Mouse (Mus musculus): ENCODE measurements around the gene Ttc17. TPM values are rescaled to one million over a fixed set of nuclear protein-coding genes. Genes with fewer than 3 reads are reported as not detected.

Gene Ttc17
- polyA plus RNA-seq, 1 experiment = 11.5 TPM

DNA sequence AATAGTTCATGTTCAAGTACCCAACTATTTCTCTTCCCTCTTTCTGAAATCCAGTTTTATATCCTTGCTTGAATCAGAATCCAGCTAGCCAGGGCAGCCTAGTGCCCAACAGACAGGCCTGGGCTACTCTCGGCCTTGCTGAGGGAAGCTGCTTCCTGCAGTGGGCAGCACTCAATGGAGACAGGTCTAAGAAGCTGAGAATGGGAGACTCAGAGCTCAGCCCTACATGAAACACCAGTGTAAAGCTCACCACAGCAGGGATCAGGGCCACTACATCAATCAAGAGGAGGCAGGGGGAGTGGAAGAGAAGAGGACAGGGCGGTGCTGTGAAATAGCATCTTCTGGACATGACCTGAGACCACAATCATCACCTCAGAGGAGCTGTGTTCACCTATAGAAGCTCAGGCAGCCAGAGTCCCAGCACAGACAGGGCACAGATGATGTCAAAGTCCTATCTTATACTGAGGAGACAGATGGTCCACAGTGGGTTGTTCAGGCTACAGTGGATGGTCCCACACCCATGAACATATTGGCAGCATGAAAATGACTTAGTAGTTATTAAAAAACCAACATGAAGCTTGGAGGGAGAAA is 25.3 kb downstream of the Ttc17 start:
- 94% methylated on average over 2 of the region's 2 CpGs for WGBS
- Histone ChIP-seq H3K27ac (ENCODE audit: insufficient read depth, low read length) (no peak overlapping the region), H3K4me1 (ENCODE audit: control insufficient read depth, insufficient read depth, insufficient read length) (no peaks in the 10 kb centered on the region), H3K4me3 (ENCODE audit: extremely low read depth, insufficient read depth, insufficient read length) (no peak overlapping the region), H3K27me3 (ENCODE audit: control insufficient read depth, insufficient read depth, low read length) (no peaks in the 10 kb centered on the region), H3K36me3 (ENCODE audit: control insufficient read depth, insufficient read depth, low read length) (peaks cover 14% of the 10 kb centered on the region)
- DNase-seq (ENCODE audit: low read depth in 1 of 2, low spot score in 2 of 2) = no peak
- TF ChIP-seq POLR2A (IDR thresholded peaks at IDR 0.05; ENCODE audit: low read depth, low read length) (no peak), CTCF (IDR thresholded peaks at IDR 0.05; ENCODE audit: extremely low read depth, insufficient read depth, insufficient read length, insufficient replicate concordance) (no peak)

GRCm38 (mm10) chr2:94378678-94379077 is 27.8 kb downstream of the Ttc17 start:
- WGBS = 95% methylated on average over 11 of the region's 11 CpGs
- TF ChIP-seq POLR2A (IDR thresholded peaks at IDR 0.05; ENCODE audit: low read depth, low read length) (no peak), CTCF (IDR thresholded peaks at IDR 0.05; ENCODE audit: extremely low read depth, insufficient read depth, insufficient read length, insufficient replicate concordance) (no peak)
- no peak for DNase-seq (ENCODE audit: low read depth in 1 of 2, low spot score in 2 of 2)
- Histone ChIP-seq H3K36me3 (ENCODE audit: control insufficient read depth, insufficient read depth, low read length) (peaks cover 23% of the 10 kb centered on the region), H3K4me3 (ENCODE audit: extremely low read depth, insufficient read depth, insufficient read length) (no peak overlapping the region), H3K27ac (ENCODE audit: insufficient read depth, low read length) (no peak overlapping the region), H3K27me3 (ENCODE audit: control insufficient read depth, insufficient read depth, low read length) (no peaks in the 10 kb centered on the region), H3K4me1 (ENCODE audit: control insufficient read depth, insufficient read depth, insufficient read length) (no peaks in the 10 kb centered on the region)

GRCm38 (mm10) chr2:94371093-94371492 is 35.4 kb downstream of the Ttc17 start:
- Histone ChIP-seq H3K27ac (ENCODE audit: insufficient read depth, low read length) (no peak overlapping the region), H3K4me1 (ENCODE audit: control insufficient read depth, insufficient read depth, insufficient read length) (no peaks in the 10 kb centered on the region), H3K4me3 (ENCODE audit: extremely low read depth, insufficient read depth, insufficient read length) (no peak overlapping the region), H3K27me3 (ENCODE audit: control insufficient read depth, insufficient read depth, low read length) (no peaks in the 10 kb centered on the region), H3K36me3 (ENCODE audit: control insufficient read depth, insufficient read depth, low read length) (peaks cover 25% of the 10 kb centered on the region)
- 89% methylated on average over 6 of the region's 6 CpGs for WGBS
- no peak for DNase-seq (ENCODE audit: low read depth in 1 of 2, low spot score in 2 of 2)
- TF ChIP-seq CTCF (IDR thresholded peaks at IDR 0.05; ENCODE audit: extremely low read depth, insufficient read depth, insufficient read length, insufficient replicate concordance) (no peak), POLR2A (IDR thresholded peaks at IDR 0.05; ENCODE audit: low read depth, low read length) (no peak)

DNA sequence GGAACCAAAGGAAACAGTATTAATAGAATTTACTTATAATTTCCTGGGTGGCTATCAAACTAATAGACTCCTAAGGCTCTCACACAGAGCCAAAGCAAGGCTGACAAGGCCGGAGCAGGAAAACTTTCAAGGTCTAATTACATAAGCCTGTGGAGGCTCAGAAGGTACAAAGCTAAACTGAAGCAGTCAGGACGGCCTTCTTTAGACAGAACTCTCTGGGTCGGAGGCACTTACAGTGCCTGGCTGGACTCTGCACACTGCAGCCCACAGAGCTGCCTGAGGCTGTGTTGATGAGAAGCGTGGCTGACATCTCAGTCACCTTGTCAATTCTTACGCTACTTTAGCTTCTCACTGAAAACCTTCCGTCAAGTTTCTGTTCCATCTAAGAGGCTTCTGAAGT is 42.7 kb downstream of the Ttc17 start:
- Histone ChIP-seq H3K27ac (ENCODE audit: insufficient read depth, low read length) (no peak overlapping the region), H3K4me3 (ENCODE audit: extremely low read depth, insufficient read depth, insufficient read length) (no peak overlapping the region), H3K4me1 (ENCODE audit: control insufficient read depth, insufficient read depth, insufficient read length) (no peaks in the 10 kb centered on the region), H3K36me3 (ENCODE audit: control insufficient read depth, insufficient read depth, low read length) (peaks cover 29% of the 10 kb centered on the region), H3K27me3 (ENCODE audit: control insufficient read depth, insufficient read depth, low read length) (no peaks in the 10 kb centered on the region)
- 95% methylated on average over 6 of the region's 6 CpGs for WGBS
- no peak for DNase-seq (ENCODE audit: low read depth in 1 of 2, low spot score in 2 of 2)
- TF ChIP-seq CTCF (IDR thresholded peaks at IDR 0.05; ENCODE audit: extremely low read depth, insufficient read depth, insufficient read length, insufficient replicate concordance) (no peak), POLR2A (IDR thresholded peaks at IDR 0.05; ENCODE audit: low read depth, low read length) (no peak)

DNA sequence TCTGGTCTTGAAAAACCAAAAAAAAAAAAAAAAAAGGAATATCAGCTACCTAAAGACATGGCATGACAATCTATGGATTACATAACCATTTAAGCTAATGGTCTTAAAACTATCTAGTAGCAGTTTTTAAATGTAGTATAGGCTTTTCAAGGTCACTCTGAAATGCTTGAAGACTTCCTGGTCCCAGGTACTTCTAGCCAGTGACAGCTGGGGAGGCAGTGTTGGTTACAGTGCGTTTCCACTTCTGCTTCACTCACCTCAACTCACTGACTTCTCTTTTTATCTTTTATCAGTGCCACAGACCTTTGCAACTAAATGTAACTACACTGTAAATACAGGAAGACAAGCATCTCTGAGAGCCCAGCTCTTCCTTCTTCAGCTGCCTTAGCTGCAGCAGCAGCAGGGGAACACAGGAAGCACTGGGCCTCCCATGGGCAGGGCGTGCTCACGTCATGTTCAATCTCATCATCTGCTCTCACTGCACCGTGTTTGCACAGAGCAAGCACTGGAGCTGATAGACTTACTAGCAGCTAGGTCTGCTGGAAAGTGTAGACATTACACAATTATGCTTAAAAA is 46.0 kb downstream of the Ttc17 start:
- no peaks in the 10 kb centered on the region for H3K4me1 ChIP-seq (ENCODE audit: control insufficient read depth, insufficient read depth, insufficient read length)
- 0 out of 2 replicates have a peak overlapping the region, but pooled peaks have one; percentile 3 for H3K27ac ChIP-seq (ENCODE audit: insufficient read depth, low read length)
- DNase-seq (ENCODE audit: low read depth in 1 of 2, low spot score in 2 of 2) = peak in 1 of 2 experiments; percentile 19
- TF ChIP-seq CTCF (IDR thresholded peaks at IDR 0.05; ENCODE audit: extremely low read depth, insufficient read depth, insufficient read length, insufficient replicate concordance) (no peak), POLR2A (IDR thresholded peaks at IDR 0.05; ENCODE audit: low read depth, low read length) (no peak)
- H3K4me3 ChIP-seq (ENCODE audit: extremely low read depth, insufficient read depth, insufficient read length) = no peak overlapping the region
- H3K27me3 ChIP-seq (ENCODE audit: control insufficient read depth, insufficient read depth, low read length) = no peaks in the 10 kb centered on the region
- WGBS = 26% methylated on average over 4 of the region's 4 CpGs
- H3K36me3 ChIP-seq (ENCODE audit: control insufficient read depth, insufficient read depth, low read length) = peaks cover 44% of the 10 kb centered on the region

DNA sequence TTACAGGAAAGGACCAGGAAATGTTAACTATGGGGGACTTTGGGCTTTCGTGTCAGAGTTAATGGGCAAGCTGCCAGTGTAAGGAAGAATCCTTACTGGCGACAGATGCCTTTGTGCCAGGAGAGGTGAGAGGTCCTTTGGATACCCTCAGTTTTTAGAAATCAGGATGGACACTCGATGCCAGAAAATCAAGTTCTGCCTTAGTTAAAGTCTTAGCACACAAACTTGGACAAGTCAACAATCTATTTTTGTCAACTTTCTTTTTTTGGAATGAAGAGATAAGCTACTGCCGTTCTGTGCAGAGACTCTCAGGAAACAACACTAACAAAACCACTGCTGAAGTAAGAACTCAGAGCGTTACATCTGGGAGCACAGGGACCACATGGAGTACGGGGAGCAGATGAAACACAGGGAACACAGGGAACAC is 58.3 kb downstream of the Ttc17 start:
- no peaks in the 10 kb centered on the region for H3K4me1 ChIP-seq (ENCODE audit: control insufficient read depth, insufficient read depth, insufficient read length)
- H3K27ac ChIP-seq (ENCODE audit: insufficient read depth, low read length) = no peak overlapping the region
- no peak overlapping the region for H3K4me3 ChIP-seq (ENCODE audit: extremely low read depth, insufficient read depth, insufficient read length)
- peaks cover 4% of the 10 kb centered on the region for H3K36me3 ChIP-seq (ENCODE audit: control insufficient read depth, insufficient read depth, low read length)
- H3K27me3 ChIP-seq (ENCODE audit: control insufficient read depth, insufficient read depth, low read length) = no peaks in the 10 kb centered on the region
- 57% methylated on average over 6 of the region's 6 CpGs for WGBS
- no peak for TF ChIP-seq POLR2A (IDR thresholded peaks at IDR 0.05; ENCODE audit: low read depth, low read length)
- no peak for TF ChIP-seq CTCF (IDR thresholded peaks at IDR 0.05; ENCODE audit: extremely low read depth, insufficient read depth, insufficient read length, insufficient replicate concordance)
- no peak for DNase-seq (ENCODE audit: low read depth in 1 of 2, low spot score in 2 of 2)

DNA sequence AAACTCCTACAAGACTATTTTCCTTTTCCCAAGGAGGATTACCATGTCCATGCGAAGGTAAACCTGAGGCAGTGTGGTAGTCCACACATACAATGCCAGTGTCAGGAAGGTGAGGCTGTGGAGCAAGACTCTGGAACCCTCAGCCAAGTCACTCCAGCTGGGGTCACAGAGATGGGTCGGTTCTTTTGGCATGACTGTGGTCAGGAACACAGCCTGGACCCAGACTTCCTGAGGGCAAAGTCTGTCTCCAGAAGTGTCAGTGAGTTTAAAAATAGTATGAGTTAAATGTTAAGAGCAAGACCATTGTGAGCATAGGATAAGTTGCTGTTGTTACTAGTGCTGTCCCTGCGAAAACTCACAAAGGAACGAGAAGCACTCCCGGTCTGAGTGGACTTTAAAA is 59.7 kb downstream of the Ttc17 start:
- 82% methylated on average over 5 of the region's 5 CpGs for WGBS
- TF ChIP-seq CTCF (IDR thresholded peaks at IDR 0.05; ENCODE audit: extremely low read depth, insufficient read depth, insufficient read length, insufficient replicate concordance) = no peak
- H3K36me3 ChIP-seq (ENCODE audit: control insufficient read depth, insufficient read depth, low read length) = peaks cover 7% of the 10 kb centered on the region

More for the DNA sequence above, 59.7 kb downstream of the Ttc17 start:
- Histone ChIP-seq H3K27ac (ENCODE audit: insufficient read depth, low read length) (no peak overlapping the region), H3K4me1 (ENCODE audit: control insufficient read depth, insufficient read depth, insufficient read length) (no peaks in the 10 kb centered on the region), H3K4me3 (ENCODE audit: extremely low read depth, insufficient read depth, insufficient read length) (no peak overlapping the region), H3K27me3 (ENCODE audit: control insufficient read depth, insufficient read depth, low read length) (no peaks in the 10 kb centered on the region)
- DNase-seq (ENCODE audit: low read depth in 1 of 2, low spot score in 2 of 2) = no peak
